Mouse (Mus musculus): ENCODE results near the gene Xpc.
A peak's percentile ranks its signal among the peaks of the same experiment; 100 is the strongest.

Gene Xpc

GRCm38 (mm10) chr6:91454546-91454945 is 61.1 kb downstream of the Xpc start:
- no peaks in the 10 kb centered on the region for H3K4me1 ChIP-seq (replicated peaks; ENCODE audit: low read depth, low read length)
- no peak overlapping the region for H3K4me3 ChIP-seq (replicated peaks; ENCODE audit: low read length)
- TF ChIP-seq POU5F1 (IDR thresholded peaks at IDR 0.05; ENCODE audit: borderline replicate concordance, low read length), result no peak
- TF ChIP-seq CTCF (conservative IDR thresholded peaks at IDR 0.05; ENCODE audit: low read length), result no peak
- no peak for TF ChIP-seq NANOG (IDR thresholded peaks at IDR 0.05; ENCODE audit: borderline replicate concordance, low read length)
- H3K36me3 ChIP-seq (ENCODE audit: insufficient read depth, low read length), result no peaks in the 10 kb centered on the region
- peaks cover 8% of the 10 kb centered on the region; the same call in 1 of the 2 replicates for H3K9me3 ChIP-seq (ENCODE audit: low read length)
- peaks cover 6% of the 10 kb centered on the region; the same call in 1 of the 2 replicates for H3K27me3 ChIP-seq (ENCODE audit: insufficient read depth, low read length)

- Histone ChIP-seq H3K4me3 (replicated peaks; ENCODE audit: low read length) (no peak overlapping the region), H3K9me3 (ENCODE audit: low read length) (peaks cover 8% of the 10 kb centered on the region; the same call in 1 of the 2 replicates), H3K27me3 (ENCODE audit: insufficient read depth, low read length) (peaks cover 8% of the 10 kb centered on the region; the same call in 1 of the 2 replicates), H3K4me1 (replicated peaks; ENCODE audit: low read depth, low read length) (no peaks in the 10 kb centered on the region), H3K36me3 (ENCODE audit: insufficient read depth, low read length) (no peaks in the 10 kb centered on the region)
- TF ChIP-seq NANOG (IDR thresholded peaks at IDR 0.05; ENCODE audit: borderline replicate concordance, low read length) (no peak), POU5F1 (IDR thresholded peaks at IDR 0.05; ENCODE audit: borderline replicate concordance, low read length) (no peak), CTCF (conservative IDR thresholded peaks at IDR 0.05; ENCODE audit: low read length) (no peak)
Measured at GRCm38 (mm10) chr6:91452056-91452455, 63.6 kb downstream of the Xpc start.

GRCm38 (mm10) chr6:91449472-91450225 is 66.0 kb downstream of the Xpc start:
- H3K36me3 ChIP-seq (ENCODE audit: insufficient read depth, low read length), result no peaks in the 10 kb centered on the region
- TF ChIP-seq CTCF (conservative IDR thresholded peaks at IDR 0.05; ENCODE audit: low read length), result no peak
- TF ChIP-seq NANOG (IDR thresholded peaks at IDR 0.05; ENCODE audit: borderline replicate concordance, low read length), result no peak
- no peak for TF ChIP-seq POU5F1 (IDR thresholded peaks at IDR 0.05; ENCODE audit: borderline replicate concordance, low read length)
- H3K9me3 ChIP-seq (ENCODE audit: low read length), result no peaks in the 10 kb centered on the region
- H3K4me3 ChIP-seq (replicated peaks; ENCODE audit: low read length), result no peak overlapping the region
- H3K27me3 ChIP-seq (ENCODE audit: insufficient read depth, low read length), result peaks cover 12% of the 10 kb centered on the region; the same call in 1 of the 2 replicates
- H3K4me1 ChIP-seq (replicated peaks; ENCODE audit: low read depth, low read length), result no peaks in the 10 kb centered on the region

- no peak for TF ChIP-seq NANOG (IDR thresholded peaks at IDR 0.05; ENCODE audit: borderline replicate concordance, low read length)
- no peak for TF ChIP-seq POU5F1 (IDR thresholded peaks at IDR 0.05; ENCODE audit: borderline replicate concordance, low read length)
- Histone ChIP-seq H3K36me3 (ENCODE audit: insufficient read depth, low read length) (no peaks in the 10 kb centered on the region), H3K4me1 (replicated peaks; ENCODE audit: low read depth, low read length) (peaks cover 9% of the 10 kb centered on the region), H3K27me3 (ENCODE audit: insufficient read depth, low read length) (peaks cover 12% of the 10 kb centered on the region; the same call in 1 of the 2 replicates), H3K9me3 (ENCODE audit: low read length) (no peaks in the 10 kb centered on the region), H3K4me3 (replicated peaks; ENCODE audit: low read length) (no peak overlapping the region)
Measured at GRCm38 (mm10) chr6:91445316-91445715, 70.4 kb downstream of the Xpc start.

- H3K4me3 ChIP-seq (replicated peaks; ENCODE audit: low read length), result peak overlapping the region; percentile 87
- no peaks in the 10 kb centered on the region for H3K9me3 ChIP-seq (ENCODE audit: low read length)
- TF ChIP-seq CTCF (conservative IDR thresholded peaks at IDR 0.05; ENCODE audit: low read length) (no peak), NANOG (IDR thresholded peaks at IDR 0.05; ENCODE audit: borderline replicate concordance, low read length) (no peak), POU5F1 (IDR thresholded peaks at IDR 0.05; ENCODE audit: borderline replicate concordance, low read length) (no peak)
- peaks cover 6% of the 10 kb centered on the region; the same call in 1 of the 2 replicates for H3K27me3 ChIP-seq (ENCODE audit: insufficient read depth, low read length)
- H3K4me1 ChIP-seq (replicated peaks; ENCODE audit: low read depth, low read length), result peaks cover 9% of the 10 kb centered on the region
- no peaks in the 10 kb centered on the region for H3K36me3 ChIP-seq (ENCODE audit: insufficient read depth, low read length)
Measured at GRCm38 (mm10) chr6:91441145-91441662, 74.5 kb downstream of the Xpc start.

DNA sequence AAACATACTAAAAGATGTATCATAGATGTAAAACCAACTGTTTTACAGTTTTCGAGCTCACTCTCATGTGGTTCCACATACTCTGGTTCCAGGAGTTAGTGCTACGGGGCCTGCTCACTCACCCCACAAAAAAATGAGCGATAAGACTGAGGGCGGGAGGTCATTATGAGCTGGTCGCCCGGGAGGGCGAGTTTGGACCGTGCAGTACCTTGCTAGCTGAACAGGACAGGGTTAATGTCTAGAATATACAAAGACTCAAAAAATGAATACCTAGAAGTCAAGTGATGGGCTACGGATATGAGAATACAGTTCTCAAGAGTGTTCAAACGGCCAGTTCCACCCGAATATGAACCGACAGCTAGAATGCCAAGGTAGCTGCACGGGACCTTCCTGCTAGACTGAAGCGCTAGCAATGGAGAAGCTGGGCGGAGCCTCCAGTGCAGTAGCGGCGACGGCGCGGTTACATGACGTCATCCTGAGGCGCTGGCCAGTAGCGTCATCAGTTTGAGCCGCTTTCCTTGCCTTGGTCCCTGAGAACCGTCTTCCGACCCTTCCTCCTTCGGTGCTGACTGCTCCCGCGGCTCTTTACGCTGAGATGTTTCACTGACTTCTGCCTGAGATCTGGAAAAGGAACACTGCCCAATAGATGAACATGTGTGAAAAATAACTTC is 75.1 kb downstream of the Xpc start:
- no peaks in the 10 kb centered on the region for H3K9me3 ChIP-seq (ENCODE audit: low read length)
- TF ChIP-seq NANOG (IDR thresholded peaks at IDR 0.05; ENCODE audit: borderline replicate concordance, low read length), result no peak
- no peak for TF ChIP-seq CTCF (conservative IDR thresholded peaks at IDR 0.05; ENCODE audit: low read length)
- TF ChIP-seq POU5F1 (IDR thresholded peaks at IDR 0.05; ENCODE audit: borderline replicate concordance, low read length), result no peak
- no peaks in the 10 kb centered on the region for H3K36me3 ChIP-seq (ENCODE audit: insufficient read depth, low read length)
- peaks cover 6% of the 10 kb centered on the region; the same call in 1 of the 2 replicates for H3K27me3 ChIP-seq (ENCODE audit: insufficient read depth, low read length)
- peaks cover 9% of the 10 kb centered on the region for H3K4me1 ChIP-seq (replicated peaks; ENCODE audit: low read depth, low read length)
- H3K4me3 ChIP-seq (replicated peaks; ENCODE audit: low read length), result peak overlapping the region; percentile 87
